Mouse (Mus musculus) lung, adult 2 months (tissue): Measurements from ENCODE around the gene Myo7a.

Source experiments
- CTCF ChIP-seq: fragments of 200-500 bp; IDR thresholded peaks from 2 replicates; pipeline ENCODE4 v1.5.1; 2011; ENCODE audit warnings: mild to moderate bottlenecking, low read length, control low read depth; ENCODE audit not compliant: insufficient read depth
- POLR2A ChIP-seq: fragments of 200-500 bp; IDR thresholded peaks from 2 replicates; pipeline ENCODE4 v1.6.1; 2011; ENCODE audit warnings: low read depth, mild to moderate bottlenecking, control low read depth, low read length, borderline replicate concordance; ENCODE audit errors: extremely low read depth

GRCm38 (mm10) chr7:98104481-98105435 is 14.6 kb downstream of the Myo7a start:
- TF ChIP-seq CTCF (no peak), POLR2A (peak; percentile 48; the same call in 1 of the 2 replicates)
